Mouse (Mus musculus) right cerebral cortex, postnatal 25 days (tissue): ENCODE data around the gene Pik3r2.

ENCODE experiments used
- DNase-seq: peaks from one replicate; pipeline ENCODE4 v3.0.0; 2022

Pik3r2 gene

GRCm38 (mm10) chr8:70801156-70801555, 24.6 kb upstream of the Pik3r2 start:
- DNase-seq, result peak; percentile 81

GRCm38 (mm10) chr8:70800648-70801047, 24.1 kb upstream of the Pik3r2 start:
- peak; percentile 75 for DNase-seq

- DNase-seq, result no peak
Measured at GRCm38 (mm10) chr8:70798281-70798680, 21.8 kb upstream of the Pik3r2 start.

- DNase-seq, result peak; percentile 87
Measured at GRCm38 (mm10) chr8:70797081-70798070, 20.9 kb upstream of the Pik3r2 start.

- no peak for DNase-seq
Measured at GRCm38 (mm10) chr8:70796403-70797080, 20.0 kb upstream of the Pik3r2 start.

- no peak for DNase-seq
Measured at GRCm38 (mm10) chr8:70795370-70795769, 18.9 kb upstream of the Pik3r2 start.

GRCm38 (mm10) chr8:70794215-70794614, 17.7 kb upstream of the Pik3r2 start:
- no peak for DNase-seq

GRCm38 (mm10) chr8:70792700-70793099, 16.2 kb upstream of the Pik3r2 start:
- no peak for DNase-seq

GRCm38 (mm10) chr8:70791975-70792691, 15.6 kb upstream of the Pik3r2 start:
- peak; percentile 98 for DNase-seq

GRCm38 (mm10) chr8:70791294-70791701, 14.8 kb upstream of the Pik3r2 start:
- DNase-seq, result no peak

- no peak for DNase-seq
Measured at GRCm38 (mm10) chr8:70790846-70791245, 14.3 kb upstream of the Pik3r2 start.

- DNase-seq, result no peak
Measured at GRCm38 (mm10) chr8:70789046-70789445, 12.5 kb upstream of the Pik3r2 start.

- no peak for DNase-seq
Measured at GRCm38 (mm10) chr8:70787941-70788667, 11.6 kb upstream of the Pik3r2 start.

- DNase-seq, result no peak
Measured at GRCm38 (mm10) chr8:70787051-70787445, 10.5 kb upstream of the Pik3r2 start.

GRCm38 (mm10) chr8:70786291-70787050, 10.0 kb upstream of the Pik3r2 start:
- DNase-seq, result no peak

GRCm38 (mm10) chr8:70780093-70780492, 3.6 kb upstream of the Pik3r2 start:
- no peak for DNase-seq

GRCm38 (mm10) chr8:70775851-70776495, 540 bp downstream of the Pik3r2 start:
- peak; percentile 51 for DNase-seq

- DNase-seq, result no peak
Measured at GRCm38 (mm10) chr8:70775227-70775626, 1.3 kb downstream of the Pik3r2 start.

- no peak for DNase-seq
Measured at GRCm38 (mm10) chr8:70774740-70775139, 1.8 kb downstream of the Pik3r2 start.

GRCm38 (mm10) chr8:70773833-70774232, 2.7 kb downstream of the Pik3r2 start:
- DNase-seq, result peak; percentile 64

- DNase-seq, result no peak
Measured at GRCm38 (mm10) chr8:70773410-70773809, 3.1 kb downstream of the Pik3r2 start.
